Mouse (Mus musculus) heart, postnatal 14 days (tissue): ENCODE measurements at regions not wholly inside any gene's neighbourhood (a gene's known extent, or its start where the extent isn't known, plus 50 kb on each side); places are given as distances from the start of the nearest gene placed in this dataset.
A peak's percentile ranks its signal among the peaks of the same experiment; 100 is the strongest.

Source experiments
- DNase-seq, 2 experiments: peaks; one replicate each; pipeline ENCODE4 v3.0.0; 2021 to 2022
- intact Hi-C: fragments of 180-260 bp; cut with DNase I; formaldehyde crosslinking; loops from one replicate; pipeline ENCODE4 v1.15.1; 2025

DNA sequence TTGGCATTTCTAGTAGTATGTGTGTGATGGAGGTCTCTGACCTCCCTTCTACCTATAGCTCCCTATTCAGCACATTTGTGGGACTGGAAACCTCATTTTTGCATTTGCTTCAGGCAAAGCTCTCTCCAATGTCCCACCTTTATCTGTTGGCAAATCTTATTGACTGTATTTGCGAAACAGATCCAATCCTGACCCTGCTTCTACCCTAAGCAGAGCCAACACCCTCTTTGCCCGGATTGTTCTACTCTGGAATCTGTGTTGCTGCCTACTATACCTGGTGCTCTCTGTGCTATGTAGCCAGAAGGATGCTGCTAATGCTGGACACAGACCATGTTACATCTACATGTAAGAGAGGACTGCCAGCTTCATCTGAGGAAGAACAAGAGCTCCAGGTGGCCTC lies 133.3 kb upstream of the Irf2bp2 start:
- intact Hi-C loops = no loop called here

DNA sequence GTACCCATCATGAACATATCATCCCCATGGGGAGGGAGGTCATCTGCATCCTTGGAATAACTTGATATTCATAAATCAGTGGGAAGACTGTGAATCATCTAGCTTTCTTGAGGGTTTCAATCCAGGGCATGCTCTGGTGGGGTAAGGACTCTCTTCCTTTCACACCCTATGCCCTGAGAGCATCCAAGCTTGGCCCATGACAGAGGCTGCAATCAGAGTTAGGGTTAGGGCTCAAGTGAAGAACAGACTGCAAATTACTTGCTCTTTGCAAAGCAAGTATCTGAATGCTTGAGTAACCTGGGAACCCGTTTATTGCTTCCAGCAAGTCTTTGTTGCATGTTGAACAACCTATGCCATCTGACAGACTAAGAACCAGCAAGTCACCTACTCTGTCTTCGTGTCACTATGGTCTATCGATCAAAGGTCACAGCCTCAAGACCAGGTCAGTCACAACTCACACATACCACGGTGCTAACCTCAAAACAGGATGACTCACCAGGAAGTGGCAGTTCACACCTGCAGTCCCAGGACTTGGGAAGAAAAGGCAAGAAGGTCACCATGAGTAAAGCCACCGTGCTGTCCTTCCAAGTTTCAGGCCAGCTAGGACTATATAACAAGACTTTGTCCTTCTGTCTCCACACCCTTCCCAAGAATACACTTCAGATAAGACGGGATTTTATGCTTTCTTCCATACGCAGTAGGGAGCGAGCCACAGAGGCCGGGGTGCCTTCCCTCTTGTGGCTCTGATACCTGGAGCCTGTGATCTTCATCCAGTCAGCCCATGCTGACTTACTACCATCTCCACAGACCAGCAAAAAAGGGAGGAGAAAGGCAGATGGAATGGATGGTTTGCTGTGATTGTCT lies 129.7 kb upstream of the Irf2bp2 start:
- no peak for DNase-seq
- intact Hi-C loops = no loop called here

More for the DNA sequence above, 133.3 kb upstream of the Irf2bp2 start:
- DNase-seq = no peak

- intact Hi-C loops = no loop called here
- DNase-seq = peak; percentile 56 to 65
These were observed 127.8 kb upstream of the Irf2bp2 start for GRCm38 (mm10) chr8:126721621-126722020.

DNA sequence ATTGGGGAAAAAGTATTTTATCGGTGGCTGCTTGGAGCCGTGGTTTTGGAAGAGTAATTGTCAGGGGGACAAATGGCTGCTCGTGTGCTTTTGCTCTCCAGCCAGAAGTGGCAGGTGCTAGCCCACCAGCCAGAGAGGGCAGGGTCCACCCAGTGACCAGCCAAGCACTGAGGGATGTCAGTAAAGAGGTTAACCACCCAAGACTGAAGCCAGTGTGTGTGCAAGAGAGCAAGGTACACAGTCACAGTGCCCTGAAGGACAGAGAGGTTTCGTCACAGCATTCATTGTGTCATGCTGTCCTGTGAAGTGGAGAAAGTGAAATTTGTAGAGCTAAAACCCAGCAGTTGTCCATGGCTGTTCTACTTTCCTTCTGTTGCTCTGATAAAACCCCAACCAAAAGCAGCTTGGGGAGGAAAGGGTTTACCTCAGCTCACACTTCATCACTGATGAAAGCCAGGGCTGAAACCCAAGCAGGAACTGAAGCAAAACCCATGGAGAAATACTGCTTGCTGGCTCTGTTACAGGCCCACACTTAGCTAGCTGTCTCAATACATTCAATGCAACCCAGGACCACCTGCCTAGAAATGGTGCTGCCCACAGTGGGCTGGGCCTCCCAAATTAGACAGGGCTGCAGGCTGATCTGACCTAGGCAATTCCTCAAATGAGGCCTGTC lies 126.8 kb upstream of the Irf2bp2 start:
- no peak for DNase-seq
- intact Hi-C loops = no loop called here

GRCm38 (mm10) chr8:126719748-126720147 lies 126.0 kb upstream of the Irf2bp2 start:
- intact Hi-C loops = no loop called here
- DNase-seq = no peak

DNA sequence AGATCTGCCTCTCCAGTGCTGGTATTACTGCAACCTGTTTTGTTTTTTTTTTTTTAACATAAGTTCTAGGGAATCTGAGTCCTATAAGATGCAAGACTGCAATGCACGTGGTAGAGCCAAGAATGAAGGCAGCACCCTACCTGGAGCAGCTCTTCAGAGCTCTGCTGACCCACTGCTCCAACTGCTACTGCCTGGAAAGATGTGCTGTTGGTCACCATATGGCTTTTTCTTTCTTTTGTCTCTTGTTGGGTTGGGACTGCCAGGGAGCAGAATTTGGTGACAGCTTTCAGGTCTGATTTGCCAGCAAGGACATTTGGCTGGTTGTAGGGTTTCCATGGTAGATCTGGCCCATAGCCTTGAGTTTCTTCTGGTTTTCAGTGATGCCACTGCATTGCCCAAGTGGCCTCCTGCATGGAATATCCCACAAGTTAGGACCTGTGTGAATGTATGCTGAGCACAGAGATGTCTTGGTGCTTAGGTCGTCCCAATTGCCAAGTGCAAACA lies 123.9 kb upstream of the Irf2bp2 start:
- intact Hi-C loops = no loop called here
- no peak for DNase-seq

DNA sequence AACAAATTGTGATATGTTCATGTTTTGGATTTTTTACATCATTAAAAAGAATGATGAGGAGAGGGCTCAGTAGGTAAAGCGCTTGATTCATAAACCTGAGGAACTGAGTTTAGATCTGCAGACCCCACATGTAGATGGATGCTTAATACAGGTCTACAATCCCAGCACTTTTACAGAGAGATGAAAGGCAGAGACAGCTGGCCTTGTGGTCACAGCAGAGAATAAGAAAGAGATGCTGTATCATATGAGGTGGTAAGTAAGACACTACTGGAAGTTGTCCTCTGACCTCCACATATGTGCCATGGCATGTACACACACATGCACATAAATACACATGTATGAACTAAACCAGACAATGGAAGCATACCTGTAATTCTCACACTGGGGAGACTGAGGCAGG lies 121.9 kb upstream of the Irf2bp2 start:
- no peak for DNase-seq
- intact Hi-C loops = no loop called here

- no peak for DNase-seq
- intact Hi-C loops = no loop called here
These were observed 119.9 kb upstream of the Irf2bp2 start for GRCm38 (mm10) chr8:126713602-126714145.

DNA sequence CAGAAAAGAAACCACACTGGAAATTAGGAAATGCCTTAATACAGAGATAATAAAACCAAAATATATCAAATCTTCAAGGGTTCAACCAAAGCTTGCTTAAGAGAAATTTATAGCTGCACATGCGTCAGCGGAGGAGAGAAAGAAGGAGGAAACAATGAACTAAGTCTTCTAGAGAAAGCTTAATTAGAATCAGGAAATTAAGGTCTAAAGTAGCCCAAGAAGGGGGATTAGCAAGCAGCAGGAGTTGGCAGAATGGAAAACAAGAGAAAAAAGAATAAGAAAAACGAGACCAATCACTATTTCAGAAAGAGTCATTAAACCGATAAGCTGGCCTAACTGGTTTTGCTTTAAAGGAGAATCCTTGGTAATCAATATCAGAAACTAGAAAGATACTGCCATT lies 119.4 kb upstream of the Irf2bp2 start:
- intact Hi-C loops = no loop called here
- DNase-seq = no peak

DNA sequence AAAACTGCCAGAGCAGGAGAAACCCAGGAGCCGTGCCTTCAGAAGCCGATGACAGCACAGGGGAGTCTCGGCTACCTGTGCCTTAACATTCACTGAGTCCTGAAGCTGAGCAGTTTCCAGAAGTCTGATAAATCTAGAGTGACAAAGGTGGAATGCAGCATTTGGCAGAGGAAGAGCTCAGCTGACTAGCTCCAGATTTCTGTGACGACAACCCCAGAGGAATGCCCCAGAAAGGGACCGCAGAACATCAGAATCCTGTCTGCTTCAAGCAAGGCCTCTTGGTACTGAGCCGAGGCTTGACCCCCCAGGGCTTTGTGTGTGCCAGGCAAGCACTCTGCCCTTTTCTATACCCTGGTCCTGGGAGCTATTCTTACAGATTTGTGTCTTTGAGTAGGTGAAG lies 119.0 kb upstream of the Irf2bp2 start:
- intact Hi-C loops = no loop called here
- DNase-seq = peak in 1 of 2 experiments; percentile 50

- intact Hi-C loops = no loop called here
- no peak for DNase-seq
These were observed 115.2 kb upstream of the Irf2bp2 start for GRCm38 (mm10) chr8:126708956-126709355.

GRCm38 (mm10) chr8:126707300-126707902 lies 113.6 kb upstream of the Irf2bp2 start:
- intact Hi-C loops = no loop called here
- no peak for DNase-seq

GRCm38 (mm10) chr8:126706247-126706646 lies 112.5 kb upstream of the Irf2bp2 start:
- intact Hi-C loops = no loop called here

GRCm38 (mm10) chr8:126705391-126705790 lies 111.6 kb upstream of the Irf2bp2 start:
- intact Hi-C loops = no loop called here
- no peak for DNase-seq

More at GRCm38 (mm10) chr8:126706247-126706646, 112.5 kb upstream of the Irf2bp2 start:
- DNase-seq = no peak

DNA sequence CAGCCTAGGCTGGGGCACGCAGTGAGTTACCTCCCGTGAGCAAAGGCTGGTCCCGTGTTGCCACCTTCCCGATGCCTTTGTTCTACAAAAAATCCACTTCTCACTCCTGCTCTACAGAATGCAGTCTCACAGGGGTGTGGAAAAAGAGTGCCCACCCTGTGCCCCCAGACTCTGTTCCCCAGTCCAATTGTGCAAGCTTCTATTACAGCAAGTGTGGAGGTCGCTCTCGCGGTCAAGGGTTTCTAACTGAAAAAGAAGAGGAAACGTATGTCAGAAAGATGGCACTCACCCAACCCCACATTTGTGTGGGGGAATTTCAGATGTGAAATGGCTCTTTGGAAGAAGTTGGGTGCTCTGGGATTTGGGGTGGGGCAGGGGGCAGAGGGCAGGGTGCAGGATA lies 110.9 kb upstream of the Irf2bp2 start:
- no peak for DNase-seq

DNA sequence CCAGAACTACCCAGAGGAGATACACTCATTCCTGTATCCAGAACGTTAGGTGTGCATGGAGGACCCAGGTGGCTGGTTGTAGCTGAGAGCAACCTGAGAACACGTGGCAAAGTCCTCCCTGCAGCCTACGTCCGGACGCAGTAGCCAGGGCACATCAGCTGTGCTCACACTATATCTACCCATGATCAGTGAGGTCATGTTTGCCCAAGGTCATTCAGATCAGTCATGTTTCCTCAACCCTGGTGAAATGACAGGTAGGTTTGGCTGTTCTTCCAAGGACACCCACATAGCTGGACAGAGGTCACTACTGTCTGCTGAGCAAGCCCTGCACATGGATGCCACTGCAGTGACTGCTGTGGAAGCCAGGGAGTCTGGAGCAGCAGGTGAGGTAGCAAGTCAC lies 109.8 kb upstream of the Irf2bp2 start:
- intact Hi-C loops = no loop called here
- no peak for DNase-seq

More for the DNA sequence above, 110.9 kb upstream of the Irf2bp2 start:
- intact Hi-C loops = no loop called here

- intact Hi-C loops = no loop called here
- no peak for DNase-seq
These were observed 108.5 kb upstream of the Irf2bp2 start for GRCm38 (mm10) chr8:126702294-126702693.

DNA sequence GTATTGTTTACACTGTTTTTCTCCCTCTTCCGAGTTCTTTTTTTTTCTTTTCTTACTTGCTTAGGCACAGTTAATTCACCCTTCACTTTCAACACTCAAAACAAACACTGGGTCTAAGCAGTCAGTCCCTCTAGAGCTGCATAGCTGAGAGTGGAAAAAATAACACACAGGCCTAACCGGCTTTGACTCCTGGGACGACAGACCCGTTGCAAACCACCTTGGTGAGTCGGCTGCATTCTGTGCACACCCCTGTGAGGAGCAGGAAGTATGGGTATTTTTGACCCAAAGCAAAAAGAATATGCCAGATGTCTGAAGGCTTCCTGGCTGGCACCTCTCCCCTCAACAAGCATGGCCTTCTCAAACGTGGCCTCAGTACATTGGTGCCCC lies 105.6 kb upstream of the Irf2bp2 start:
- intact Hi-C loops = no loop called here
- DNase-seq = no peak

DNA sequence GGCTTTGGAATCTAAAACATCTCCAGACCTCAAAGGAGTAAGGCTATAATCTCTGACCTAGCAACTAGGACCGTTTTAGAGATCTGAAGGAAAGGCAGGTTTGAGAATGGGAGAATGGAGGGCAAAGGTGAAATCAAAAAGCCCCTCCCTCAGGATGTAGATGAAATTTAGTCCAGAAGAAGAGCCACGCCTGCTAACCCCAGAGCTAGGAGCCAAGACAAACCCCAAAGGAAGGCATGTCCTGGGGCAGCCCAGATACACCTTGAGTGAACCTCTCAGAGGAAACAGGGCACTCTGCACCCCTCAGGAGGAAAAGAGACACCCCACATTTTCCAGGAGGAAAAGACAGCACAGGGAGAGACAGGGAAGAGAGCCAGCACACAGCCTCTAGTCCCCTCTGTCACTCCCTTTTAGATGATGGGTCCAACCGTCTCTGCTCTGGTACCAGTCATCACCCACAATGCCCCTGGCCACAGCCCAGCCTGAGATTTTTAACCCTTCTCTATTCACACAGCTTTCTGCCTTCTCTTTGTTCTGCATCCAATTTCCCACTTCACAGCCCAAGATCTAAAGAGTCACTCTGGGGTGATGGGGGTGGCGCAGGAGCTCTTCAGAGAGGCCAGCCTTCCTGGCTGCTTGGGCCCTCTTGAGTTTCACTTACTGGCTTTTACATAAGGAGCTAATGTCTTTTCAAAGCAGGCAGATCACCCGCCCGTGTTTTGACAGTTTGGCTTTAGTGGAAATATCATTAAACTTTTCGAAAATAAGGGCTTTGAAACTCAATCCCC lies 105.0 kb upstream of the Irf2bp2 start:
- intact Hi-C loops = no loop called here

DNA sequence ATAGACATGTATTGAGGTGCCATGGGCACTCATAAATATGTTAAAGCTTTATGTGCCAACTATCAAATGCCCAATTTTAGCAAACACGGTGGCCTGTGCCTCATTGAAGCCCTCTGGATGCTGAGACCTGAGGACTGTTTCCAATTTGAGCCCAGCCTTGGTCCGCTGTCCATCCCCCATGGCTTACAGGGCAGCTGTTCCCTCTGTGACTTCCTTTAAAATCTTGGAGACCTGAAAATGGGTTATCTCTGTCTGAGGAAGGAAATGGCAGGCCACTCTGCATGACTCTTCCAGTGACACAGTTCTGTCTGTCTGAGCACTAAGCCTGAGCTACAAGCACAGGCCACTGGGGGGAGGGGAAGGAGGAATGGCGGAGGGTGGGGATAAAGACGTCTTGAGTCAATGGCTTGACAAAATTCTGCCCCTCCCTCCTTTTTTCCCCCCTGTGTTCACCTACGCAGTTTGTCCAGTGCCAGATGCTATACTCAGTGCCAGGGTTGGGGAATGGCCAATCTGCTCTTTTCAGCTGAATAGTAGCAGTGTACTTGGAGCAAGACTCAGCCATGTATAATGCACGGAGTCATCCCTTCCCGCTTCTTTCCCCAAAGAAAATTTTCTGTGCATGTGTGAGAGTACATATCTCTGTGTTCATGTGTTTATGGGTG lies 102.7 kb upstream of the Irf2bp2 start:
- intact Hi-C loops = no loop called here
- no peak for DNase-seq

More for the DNA sequence above, 105.0 kb upstream of the Irf2bp2 start:
- no peak for DNase-seq
